Mouse (Mus musculus): Measurements from ENCODE around the gene Gm14085. TPM values are rescaled to one million over a fixed set of nuclear protein-coding genes. Genes with fewer than 3 reads are reported as not detected.
A peak's percentile ranks its signal among the peaks of the same experiment; 100 is the strongest.

The Gm14085 gene
- polyA plus RNA-seq, 1 experiment from 2014 or later: 0.07 TPM

DNA sequence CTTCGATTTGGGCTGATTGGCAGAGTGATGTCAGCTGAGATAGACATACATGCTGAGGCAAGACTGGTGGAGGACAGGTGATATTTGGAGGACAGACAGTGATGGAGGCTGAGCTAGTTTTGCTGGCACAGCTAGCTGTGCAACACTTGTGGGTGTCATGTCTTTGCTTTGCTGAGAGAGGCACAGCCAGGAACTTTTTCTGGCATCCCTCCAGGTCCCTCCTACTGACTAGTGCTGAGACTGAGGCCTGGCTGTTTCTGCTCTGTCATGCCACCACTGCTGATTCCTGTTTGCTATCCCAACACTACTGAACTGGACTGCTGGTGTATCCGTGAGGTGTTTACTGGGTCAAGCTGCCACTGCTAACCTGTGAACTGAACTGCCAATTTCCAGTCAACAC, 48.6 kb downstream of the Gm14085 start:
- Histone ChIP-seq H3K9me3 (ENCODE audit: low read length) (no peaks in the 10 kb centered on the region), H3K9ac (replicated peaks; ENCODE audit: low read length) (no peak overlapping the region), H3K27ac (ENCODE audit: low read length) (no peak overlapping the region), H3K4me2 (replicated peaks; ENCODE audit: low read depth, low read length) (no peak overlapping the region), H3K4me1 (ENCODE audit: insufficient read depth, low read length) (no peaks in the 10 kb centered on the region), H3K36me3 (ENCODE audit: insufficient read depth, low read length) (no peaks in the 10 kb centered on the region), H3K27me3 (ENCODE audit: insufficient read depth, low read length) (no peaks in the 10 kb centered on the region), H3K4me3 (ENCODE audit: low read length) (no peak overlapping the region)
- 70% methylated on average over 2 of the region's 2 CpGs for WGBS
- no peak for ATAC-seq (ENCODE audit: low FRiP score, low TSS enrichment)

DNA sequence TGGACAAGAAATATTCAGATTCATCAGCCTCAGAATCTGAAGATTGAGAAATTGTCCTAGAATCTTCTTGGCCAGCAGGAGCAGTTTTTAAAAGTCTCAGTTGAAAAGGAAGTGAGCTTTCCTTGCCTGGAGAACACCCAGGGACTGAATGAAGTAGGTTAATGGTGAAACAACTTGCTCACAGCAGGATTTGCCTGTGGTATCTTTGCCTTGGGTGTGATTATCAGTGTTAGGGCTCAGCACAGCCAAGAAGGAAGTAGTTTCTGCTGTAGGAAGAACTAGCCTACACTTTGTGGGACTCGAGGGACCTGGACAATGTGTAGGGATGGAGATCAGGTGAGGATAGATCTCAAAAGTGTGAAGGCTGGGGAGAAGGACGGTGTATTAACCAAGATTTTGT, 49.9 kb downstream of the Gm14085 start:
- Histone ChIP-seq H3K36me3 (ENCODE audit: insufficient read depth, low read length) (no peaks in the 10 kb centered on the region), H3K27me3 (ENCODE audit: insufficient read depth, low read length) (no peaks in the 10 kb centered on the region), H3K4me2 (replicated peaks; ENCODE audit: low read depth, low read length) (no peak overlapping the region), H3K4me3 (ENCODE audit: low read length) (no peak overlapping the region), H3K9ac (replicated peaks; ENCODE audit: low read length) (no peak overlapping the region), H3K4me1 (ENCODE audit: insufficient read depth, low read length) (no peaks in the 10 kb centered on the region), H3K9me3 (ENCODE audit: low read length) (no peaks in the 10 kb centered on the region), H3K27ac (ENCODE audit: low read length) (no peak overlapping the region)
- WGBS: 82% methylated on average over 2 of the region's 2 CpGs
- no peak for ATAC-seq (ENCODE audit: low FRiP score, low TSS enrichment)

DNA sequence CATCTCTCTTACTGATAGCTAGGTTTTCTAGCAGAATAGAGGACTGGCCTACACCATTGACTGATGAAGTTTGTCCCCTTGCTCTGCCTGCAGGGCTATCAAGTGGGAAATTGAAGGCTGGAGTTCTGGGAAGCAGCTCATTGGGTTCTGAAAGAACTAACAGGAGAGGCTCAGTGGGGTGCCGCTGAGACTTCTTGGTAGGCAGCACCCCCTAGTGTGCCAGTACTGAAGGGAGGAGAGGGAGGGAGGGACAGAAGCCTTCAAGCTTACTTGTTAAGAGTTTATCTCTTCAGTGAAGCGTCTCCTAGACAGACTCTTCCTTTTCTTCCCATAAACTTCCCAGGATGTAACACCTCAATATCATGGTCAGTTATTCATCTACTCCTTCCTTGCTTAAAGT, 73.6 kb downstream of the Gm14085 start:
- Histone ChIP-seq H3K36me3 (ENCODE audit: insufficient read depth, low read length) (no peaks in the 10 kb centered on the region), H3K4me1 (ENCODE audit: insufficient read depth, low read length) (no peaks in the 10 kb centered on the region), H3K27me3 (ENCODE audit: insufficient read depth, low read length) (no peaks in the 10 kb centered on the region), H3K4me2 (replicated peaks; ENCODE audit: low read depth, low read length) (no peak overlapping the region), H3K9ac (replicated peaks; ENCODE audit: low read length) (no peak overlapping the region), H3K9me3 (ENCODE audit: low read length) (no peaks in the 10 kb centered on the region), H3K4me3 (ENCODE audit: low read length) (no peak overlapping the region), H3K27ac (ENCODE audit: low read length) (no peak overlapping the region)
- ATAC-seq (ENCODE audit: low FRiP score, low TSS enrichment): no peak
- WGBS: 45% methylated on average over 2 of the region's 2 CpGs

DNA sequence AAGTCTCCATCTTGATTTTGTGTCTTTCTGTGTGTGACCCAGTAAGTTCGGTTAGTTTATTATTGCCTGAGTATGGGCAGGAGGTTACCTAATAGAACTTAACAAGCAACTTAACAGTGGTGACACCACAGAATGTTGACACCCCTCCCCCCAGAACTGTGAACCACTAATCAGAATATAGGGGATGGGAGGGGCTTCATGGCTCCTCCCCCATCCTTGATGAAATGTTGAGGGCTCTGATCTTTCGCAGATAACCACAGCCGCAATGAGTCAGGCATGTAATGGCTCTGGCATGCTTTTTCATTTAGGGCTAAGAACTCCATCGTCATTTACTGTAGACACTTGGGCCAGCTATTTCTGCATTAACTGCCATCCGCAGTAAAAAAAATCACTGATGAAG, 76.5 kb downstream of the Gm14085 start:
- Histone ChIP-seq H3K4me3 (ENCODE audit: low read length) (no peak overlapping the region), H3K4me2 (replicated peaks; ENCODE audit: low read depth, low read length) (no peak overlapping the region), H3K36me3 (ENCODE audit: insufficient read depth, low read length) (no peaks in the 10 kb centered on the region), H3K4me1 (ENCODE audit: insufficient read depth, low read length) (no peaks in the 10 kb centered on the region), H3K9ac (replicated peaks; ENCODE audit: low read length) (no peak overlapping the region), H3K27ac (ENCODE audit: low read length) (no peak overlapping the region), H3K9me3 (ENCODE audit: low read length) (no peaks in the 10 kb centered on the region), H3K27me3 (ENCODE audit: insufficient read depth, low read length) (no peaks in the 10 kb centered on the region)
- ATAC-seq (ENCODE audit: low FRiP score, low TSS enrichment): no peak
- 93% methylated on average over 5 of the region's 5 CpGs for WGBS

DNA sequence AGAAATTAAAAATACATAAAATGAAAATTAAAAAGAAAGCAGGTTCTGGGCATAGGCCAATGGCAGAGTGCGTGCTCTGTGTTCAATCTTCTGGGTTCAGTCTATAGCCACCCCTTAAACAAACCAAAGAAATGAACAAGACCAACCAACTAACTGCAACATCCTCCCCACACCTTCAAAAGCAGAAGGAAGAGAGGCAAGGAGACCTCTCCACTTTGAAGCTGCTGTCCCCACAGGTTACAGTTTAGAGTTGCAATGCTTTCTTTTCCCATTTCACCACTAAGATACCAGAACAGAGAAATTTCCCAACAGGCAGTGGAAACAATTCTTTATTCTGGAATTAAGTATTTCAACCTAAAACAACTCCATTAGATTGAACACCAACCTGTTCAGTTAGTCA, 77.5 kb downstream of the Gm14085 start:
- H3K4me3 ChIP-seq (ENCODE audit: low read length): no peak overlapping the region
- H3K9ac ChIP-seq (replicated peaks; ENCODE audit: low read length): no peak overlapping the region
- H3K4me1 ChIP-seq (ENCODE audit: insufficient read depth, low read length): no peaks in the 10 kb centered on the region
- no peaks in the 10 kb centered on the region for H3K36me3 ChIP-seq (ENCODE audit: insufficient read depth, low read length)
- 96% methylated on average over 1 of the region's 1 CpGs for WGBS
- H3K4me2 ChIP-seq (replicated peaks; ENCODE audit: low read depth, low read length): no peak overlapping the region
- ATAC-seq (ENCODE audit: low FRiP score, low TSS enrichment): no peak
- no peak overlapping the region for H3K27ac ChIP-seq (ENCODE audit: low read length)
- no peaks in the 10 kb centered on the region for H3K27me3 ChIP-seq (ENCODE audit: insufficient read depth, low read length)
- no peaks in the 10 kb centered on the region for H3K9me3 ChIP-seq (ENCODE audit: low read length)

DNA sequence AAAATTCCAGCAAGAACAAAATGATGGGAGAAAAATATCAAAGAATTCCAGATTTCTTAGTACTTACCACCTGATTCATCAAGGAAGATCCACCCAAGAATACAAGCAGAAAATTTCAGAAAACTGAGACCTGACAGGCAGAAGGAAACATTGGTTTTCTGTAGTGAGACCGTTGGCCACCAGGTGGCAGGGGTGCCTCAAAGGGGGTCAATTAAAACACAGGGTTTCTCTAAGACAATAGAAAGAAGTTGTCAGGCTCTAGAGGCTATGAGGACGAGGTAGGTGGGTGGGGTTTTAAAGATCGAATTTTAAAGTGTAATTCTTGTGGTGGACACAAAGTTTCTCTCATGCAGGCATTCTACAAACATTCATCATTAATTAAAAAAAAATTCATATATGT, 84.7 kb downstream of the Gm14085 start:
- Histone ChIP-seq H3K4me1 (ENCODE audit: insufficient read depth, low read length) (no peaks in the 10 kb centered on the region), H3K9me3 (ENCODE audit: low read length) (no peaks in the 10 kb centered on the region), H3K36me3 (ENCODE audit: insufficient read depth, low read length) (no peaks in the 10 kb centered on the region), H3K27ac (ENCODE audit: low read length) (no peak overlapping the region), H3K9ac (replicated peaks; ENCODE audit: low read length) (no peak overlapping the region), H3K4me3 (ENCODE audit: low read length) (no peak overlapping the region), H3K27me3 (ENCODE audit: insufficient read depth, low read length) (no peaks in the 10 kb centered on the region), H3K4me2 (replicated peaks; ENCODE audit: low read depth, low read length) (no peak overlapping the region)
- ATAC-seq (ENCODE audit: low FRiP score, low TSS enrichment): 0 out of 2 replicates have a peak, but pooled peaks have one; percentile 39
- 6% methylated on average over 3 of the region's 3 CpGs for WGBS

DNA sequence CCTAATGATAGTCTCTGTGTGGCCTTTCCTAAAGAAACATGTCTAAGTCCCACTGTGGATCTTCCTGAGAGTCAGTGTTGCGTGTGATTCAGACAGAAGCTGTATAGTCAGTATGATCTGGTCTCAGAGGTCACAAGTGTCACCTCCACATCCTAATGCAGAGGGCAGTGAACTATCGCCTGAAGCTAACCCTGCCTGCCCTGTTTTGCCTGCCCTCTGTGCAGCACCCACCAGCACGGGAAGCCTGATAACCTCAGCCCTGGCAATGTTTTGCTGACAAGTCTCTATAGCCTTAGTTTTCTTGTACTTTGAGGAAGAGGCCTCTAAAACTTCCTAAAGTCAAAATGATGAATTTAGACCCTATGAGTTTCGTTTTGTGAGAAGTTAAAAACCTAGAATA, 85.7 kb downstream of the Gm14085 start:
- Histone ChIP-seq H3K27me3 (ENCODE audit: insufficient read depth, low read length) (no peaks in the 10 kb centered on the region), H3K36me3 (ENCODE audit: insufficient read depth, low read length) (no peaks in the 10 kb centered on the region), H3K9ac (replicated peaks; ENCODE audit: low read length) (no peak overlapping the region), H3K4me1 (ENCODE audit: insufficient read depth, low read length) (peaks cover 2% of the 10 kb centered on the region; the same call in 1 of the 2 replicates), H3K9me3 (ENCODE audit: low read length) (no peaks in the 10 kb centered on the region), H3K27ac (ENCODE audit: low read length) (no peak overlapping the region), H3K4me3 (ENCODE audit: low read length) (no peak overlapping the region), H3K4me2 (replicated peaks; ENCODE audit: low read depth, low read length) (no peak overlapping the region)
- WGBS: 73% methylated on average over 4 of the region's 4 CpGs
- ATAC-seq (ENCODE audit: low FRiP score, low TSS enrichment): no peak

DNA sequence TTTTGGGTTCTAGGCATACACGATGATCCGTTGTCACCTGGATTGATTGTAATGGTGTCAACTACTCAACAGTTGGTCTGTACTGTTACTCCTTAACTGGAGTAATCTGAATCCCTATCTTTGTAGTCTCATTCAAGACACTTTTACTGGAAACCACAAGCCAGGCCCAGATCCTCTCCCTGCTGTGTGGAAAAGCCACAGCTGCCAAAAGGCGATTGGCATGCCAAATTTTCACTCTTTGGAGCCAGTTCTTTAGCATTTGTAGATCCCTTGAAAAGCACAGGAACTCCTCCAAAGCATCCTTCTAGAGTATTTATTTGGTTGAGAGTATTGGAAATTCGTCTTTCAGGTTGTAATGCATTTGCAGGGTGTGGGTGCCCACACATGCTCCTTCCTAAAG, 86.6 kb downstream of the Gm14085 start:
- ATAC-seq (ENCODE audit: low FRiP score, low TSS enrichment): no peak
- peaks cover 9% of the 10 kb centered on the region for H3K4me1 ChIP-seq (ENCODE audit: insufficient read depth, low read length)
- H3K9ac ChIP-seq (replicated peaks; ENCODE audit: low read length): no peak overlapping the region
- H3K9me3 ChIP-seq (ENCODE audit: low read length): no peaks in the 10 kb centered on the region
- no peak overlapping the region for H3K4me2 ChIP-seq (replicated peaks; ENCODE audit: low read depth, low read length)
- H3K4me3 ChIP-seq (ENCODE audit: low read length): no peak overlapping the region
- no peak overlapping the region for H3K27ac ChIP-seq (ENCODE audit: low read length)
- H3K27me3 ChIP-seq (ENCODE audit: insufficient read depth, low read length): no peaks in the 10 kb centered on the region
- WGBS: 80% methylated on average over 4 of the region's 4 CpGs
- no peaks in the 10 kb centered on the region for H3K36me3 ChIP-seq (ENCODE audit: insufficient read depth, low read length)

DNA sequence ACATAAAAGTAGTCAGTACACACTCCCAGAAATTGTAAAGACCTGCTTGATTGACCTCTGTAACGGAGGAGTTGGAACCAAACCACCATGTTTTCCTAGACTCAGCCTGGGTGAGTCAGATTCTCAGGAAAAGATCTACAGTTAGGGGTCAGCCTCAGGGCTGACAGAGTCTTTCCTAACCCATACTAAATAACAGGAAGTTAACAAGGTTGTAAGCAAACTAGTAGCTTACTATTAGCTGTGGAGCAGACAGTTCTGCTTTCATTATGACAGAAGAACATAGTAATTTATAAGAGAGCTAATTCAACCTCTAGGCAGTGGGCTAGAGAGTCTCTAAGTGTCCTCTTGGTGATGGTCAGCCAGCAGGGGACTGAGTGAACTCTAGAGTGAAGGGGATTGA, 87.7 kb downstream of the Gm14085 start:
- Histone ChIP-seq H3K9ac (replicated peaks; ENCODE audit: low read length) (no peak overlapping the region), H3K4me3 (ENCODE audit: low read length) (no peak overlapping the region), H3K27ac (ENCODE audit: low read length) (no peak overlapping the region), H3K27me3 (ENCODE audit: insufficient read depth, low read length) (no peaks in the 10 kb centered on the region), H3K4me1 (ENCODE audit: insufficient read depth, low read length) (peaks cover 13% of the 10 kb centered on the region), H3K36me3 (ENCODE audit: insufficient read depth, low read length) (no peaks in the 10 kb centered on the region), H3K9me3 (ENCODE audit: low read length) (no peaks in the 10 kb centered on the region), H3K4me2 (replicated peaks; ENCODE audit: low read depth, low read length) (no peak overlapping the region)
- no peak for ATAC-seq (ENCODE audit: low FRiP score, low TSS enrichment)
- 43% methylated on average over 1 of the region's 1 CpGs for WGBS

DNA sequence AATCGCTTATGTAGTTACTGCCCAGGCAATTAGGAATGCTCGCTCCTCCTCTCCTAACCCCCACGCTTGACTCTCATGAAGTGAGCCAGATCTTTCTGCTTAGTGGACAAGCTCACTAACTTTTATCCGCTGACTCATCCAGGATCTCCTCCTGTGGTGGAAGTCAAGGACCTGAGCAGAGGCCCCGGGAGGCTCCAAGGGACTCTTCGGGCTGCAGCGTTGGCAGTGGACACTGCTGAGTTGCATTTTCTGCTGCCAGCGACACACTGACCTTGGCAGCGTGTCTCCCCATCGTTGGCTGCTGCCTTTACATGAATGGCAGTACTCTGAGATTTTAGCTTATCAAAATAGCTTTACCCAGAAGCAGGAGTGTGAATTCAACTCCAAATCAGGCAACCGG, 90.7 kb downstream of the Gm14085 start:
- peak overlapping the region; percentile 66 for H3K27ac ChIP-seq (ENCODE audit: low read length)
- H3K9me3 ChIP-seq (ENCODE audit: low read length): no peaks in the 10 kb centered on the region
- ATAC-seq (ENCODE audit: low FRiP score, low TSS enrichment): peak; percentile 79
- no peak overlapping the region for H3K4me3 ChIP-seq (ENCODE audit: low read length)
- H3K27me3 ChIP-seq (ENCODE audit: insufficient read depth, low read length): no peaks in the 10 kb centered on the region
- WGBS: 54% methylated on average over 11 of the region's 11 CpGs
- H3K36me3 ChIP-seq (ENCODE audit: insufficient read depth, low read length): no peaks in the 10 kb centered on the region
- H3K9ac ChIP-seq (replicated peaks; ENCODE audit: low read length): peak overlapping the region; percentile 22; the same call in 1 of the 2 replicates
- H3K4me1 ChIP-seq (ENCODE audit: insufficient read depth, low read length): peaks cover 13% of the 10 kb centered on the region
- no peak overlapping the region for H3K4me2 ChIP-seq (replicated peaks; ENCODE audit: low read depth, low read length)

Measured in kidney, embryonic 16.5 days (tissue).